Mouse (Mus musculus) forebrain, embryonic 14.5 days (tissue): ENCODE measurements around the gene Usb1. TPM values are rescaled to one million over a fixed set of nuclear protein-coding genes. Genes with fewer than 3 reads are reported as not detected.

ENCODE experiments used
- ATAC-seq: fragments of 200-750 bp; cut with Nextera tagmentation; 2 replicates; pipeline ENCODE4 v1.8.0; 2017; ENCODE audit warnings: mild to moderate bottlenecking, moderate library complexity
- DNase-seq: peaks from one replicate; pipeline ENCODE4 v3.0.0-alpha.2; 2015; ENCODE audit warnings: low spot score
- H3K27ac ChIP-seq: fragments of 300-500 bp; sonication (generic); 2 replicates; pipeline ENCODE4 v1.5.1; 2014; ENCODE audit warnings: low read depth, mild to moderate bottlenecking, control low read depth, low read length, moderate library complexity
- H3K27me3 ChIP-seq: fragments of 300-500 bp; sonication (generic); replicated peaks from 2 replicates; pipeline ENCODE4 v1.6.1; 2014; ENCODE audit warnings: low read length, control low read depth, mixed read lengths; ENCODE audit not compliant: control insufficient read depth, insufficient read depth
- H3K36me3 ChIP-seq: fragments of 300-500 bp; sonication (generic); 2 replicates; pipeline ENCODE4 v1.6.1; 2014; ENCODE audit warnings: low read length, control low read depth; ENCODE audit not compliant: control insufficient read depth, insufficient read depth
- H3K4me1 ChIP-seq: fragments of 300-500 bp; sonication (generic); 2 replicates; pipeline ENCODE4 v1.6.1; 2014; ENCODE audit warnings: antibody characterized with exemption, low read length, control low read depth; ENCODE audit not compliant: control insufficient read depth, insufficient read depth
- H3K4me2 ChIP-seq: fragments of 300-500 bp; sonication (generic); 2 replicates; pipeline ENCODE4 v1.6.1; 2014; ENCODE audit warnings: mild to moderate bottlenecking, control low read depth, low read length
- H3K4me3 ChIP-seq: fragments of 300-500 bp; sonication (generic); 2 replicates; pipeline ENCODE4 v1.5.1; 2014; ENCODE audit warnings: low read depth, low read length, control low read depth
- H3K9ac ChIP-seq: fragments of 300-500 bp; sonication (generic); 2 replicates; pipeline ENCODE4 v1.6.1; 2014; ENCODE audit warnings: mild to moderate bottlenecking, low read length, control low read depth, moderate library complexity
- H3K9me3 ChIP-seq: fragments of 300-500 bp; sonication (generic); replicated peaks from 2 replicates; pipeline ENCODE4 v1.6.1; 2016; ENCODE audit warnings: low read length, control low read depth, mixed read lengths; ENCODE audit not compliant: control insufficient read depth
- WGBS: fragments of 180-500 bp; shearing (Covaris S2); extraction: QIAGEN DNeasy Blood & Tissue Kit; methylation state at CpG from one replicate; pipeline ENCODE4 v1.1.7; 2014; 5-methylcytosine and 5-hydroxymethylcytosine counted together
- polyA plus RNA-seq: library from polyadenylated mRNA; unstranded; fragments of >200 nt; fragmentation: Nextera tagmentation; extraction: Ambion mirVana; gene quantifications from 2 replicates; pipeline ENCODE4 v1.2.1, GENCODE M21; 2014

Usb1 gene
- polyA plus RNA-seq, 1 experiment from 2014 or later, result 45.8 TPM

GRCm38 (mm10) chr8:95312836-95313235, 19.2 kb upstream of the Usb1 start:
- no peak for ATAC-seq
- H3K4me2 ChIP-seq, result no peak overlapping the region

GRCm38 (mm10) chr8:95313857-95314256, 18.2 kb upstream of the Usb1 start:
- no peak for DNase-seq
- H3K27me3 ChIP-seq, result no peaks in the 10 kb centered on the region
- no peak overlapping the region for H3K27ac ChIP-seq
- no peak for ATAC-seq
- H3K4me3 ChIP-seq, result no peak overlapping the region
- no peaks in the 10 kb centered on the region for H3K9me3 ChIP-seq
- 85% methylated on average over 6 of the region's 6 CpGs for WGBS
- no peak overlapping the region for H3K4me2 ChIP-seq
- no peak overlapping the region for H3K9ac ChIP-seq
- no peaks in the 10 kb centered on the region for H3K36me3 ChIP-seq
- peaks cover 4% of the 10 kb centered on the region; the same call in 1 of the 2 replicates for H3K4me1 ChIP-seq

More at GRCm38 (mm10) chr8:95312836-95313235, 19.2 kb upstream of the Usb1 start:
- H3K9ac ChIP-seq, result no peak overlapping the region
- H3K4me1 ChIP-seq, result peaks cover 4% of the 10 kb centered on the region; the same call in 1 of the 2 replicates
- no peaks in the 10 kb centered on the region for H3K27me3 ChIP-seq
- no peaks in the 10 kb centered on the region for H3K36me3 ChIP-seq
- no peak for DNase-seq
- H3K4me3 ChIP-seq, result no peak overlapping the region
- H3K27ac ChIP-seq, result no peak overlapping the region
- WGBS, result 66% methylated on average over 18 of the region's 18 CpGs
- H3K9me3 ChIP-seq, result no peaks in the 10 kb centered on the region

- H3K9ac ChIP-seq, result no peak overlapping the region
- WGBS, result 84% methylated on average over 2 of the region's 2 CpGs
- ATAC-seq (no peak), DNase-seq (no peak)
- peaks cover 4% of the 10 kb centered on the region; the same call in 1 of the 2 replicates for H3K4me1 ChIP-seq
- H3K4me2 ChIP-seq, result no peak overlapping the region
- no peak overlapping the region for H3K27ac ChIP-seq
- H3K27me3 ChIP-seq, result no peaks in the 10 kb centered on the region
- H3K9me3 ChIP-seq, result no peaks in the 10 kb centered on the region
- no peaks in the 10 kb centered on the region for H3K36me3 ChIP-seq
- H3K4me3 ChIP-seq, result no peak overlapping the region
Observed at GRCm38 (mm10) chr8:95314707-95315106, 17.4 kb upstream of the Usb1 start.

GRCm38 (mm10) chr8:95315350-95315749, 16.7 kb upstream of the Usb1 start:
- Histone ChIP-seq H3K4me3 (no peak overlapping the region), H3K4me2 (no peak overlapping the region), H3K27me3 (no peaks in the 10 kb centered on the region), H3K9ac (no peak overlapping the region), H3K36me3 (no peaks in the 10 kb centered on the region), H3K9me3 (no peaks in the 10 kb centered on the region), H3K27ac (no peak overlapping the region), H3K4me1 (peaks cover 4% of the 10 kb centered on the region; the same call in 1 of the 2 replicates)
- WGBS, result 83% methylated on average over 1 of the region's 1 CpGs
- ATAC-seq (no peak), DNase-seq (no peak)

GRCm38 (mm10) chr8:95320224-95321139, 11.6 kb upstream of the Usb1 start:
- H3K4me2 ChIP-seq, result peak overlapping the region; percentile 75
- ATAC-seq (peak; percentile 71), DNase-seq (peak; percentile 59)
- WGBS, result 2% methylated on average over 41 of the region's 41 CpGs
- H3K27me3 ChIP-seq, result no peaks in the 10 kb centered on the region
- H3K9ac ChIP-seq, result peak overlapping the region; percentile 61
- 0 out of 2 replicates have a peak, but pooled peaks cover 5% of the 10 kb centered on the region for H3K4me1 ChIP-seq
- peak overlapping the region; percentile 30 for H3K4me3 ChIP-seq
- no peak overlapping the region for H3K27ac ChIP-seq
- H3K9me3 ChIP-seq, result no peaks in the 10 kb centered on the region
- peaks cover 22% of the 10 kb centered on the region for H3K36me3 ChIP-seq

GRCm38 (mm10) chr8:95323201-95323600, 8.9 kb upstream of the Usb1 start:
- WGBS, result 91% methylated on average over 3 of the region's 3 CpGs
- no peak overlapping the region for H3K27ac ChIP-seq
- DNase-seq (no peak), ATAC-seq (no peak)
- no peaks in the 10 kb centered on the region for H3K9me3 ChIP-seq
- no peak overlapping the region for H3K9ac ChIP-seq
- no peak overlapping the region for H3K4me2 ChIP-seq
- H3K27me3 ChIP-seq, result no peaks in the 10 kb centered on the region
- 0 out of 2 replicates have a peak, but pooled peaks cover 5% of the 10 kb centered on the region for H3K4me1 ChIP-seq
- H3K4me3 ChIP-seq, result no peak overlapping the region
- peaks cover 49% of the 10 kb centered on the region for H3K36me3 ChIP-seq

- DNase-seq (no peak), ATAC-seq (no peak)
- no peak overlapping the region for H3K4me2 ChIP-seq
- no peaks in the 10 kb centered on the region for H3K9me3 ChIP-seq
- H3K4me3 ChIP-seq, result no peak overlapping the region
- WGBS, result 37% methylated on average over 5 of the region's 5 CpGs
- no peaks in the 10 kb centered on the region for H3K27me3 ChIP-seq
- H3K4me1 ChIP-seq, result 0 out of 2 replicates have a peak, but pooled peaks cover 5% of the 10 kb centered on the region
- H3K9ac ChIP-seq, result no peak overlapping the region
- no peak overlapping the region for H3K27ac ChIP-seq
- peaks cover 64% of the 10 kb centered on the region for H3K36me3 ChIP-seq
Observed at GRCm38 (mm10) chr8:95324646-95325045, 7.4 kb upstream of the Usb1 start.

GRCm38 (mm10) chr8:95326822-95327221, 5.3 kb upstream of the Usb1 start:
- Histone ChIP-seq H3K4me3 (no peak overlapping the region), H3K36me3 (peaks cover 64% of the 10 kb centered on the region), H3K9ac (no peak overlapping the region), H3K4me1 (peaks cover 10% of the 10 kb centered on the region), H3K27ac (no peak overlapping the region), H3K27me3 (no peaks in the 10 kb centered on the region), H3K9me3 (no peaks in the 10 kb centered on the region), H3K4me2 (no peak overlapping the region)
- no peak for ATAC-seq
- DNase-seq, result no peak
- WGBS, result 94% methylated on average over 5 of the region's 5 CpGs

- no peak for ATAC-seq
- H3K9ac ChIP-seq, result no peak overlapping the region
- no peak overlapping the region for H3K4me3 ChIP-seq
- H3K4me1 ChIP-seq, result peaks cover 10% of the 10 kb centered on the region
- no peaks in the 10 kb centered on the region for H3K27me3 ChIP-seq
- H3K36me3 ChIP-seq, result peaks cover 62% of the 10 kb centered on the region
- no peak for DNase-seq
- no peaks in the 10 kb centered on the region for H3K9me3 ChIP-seq
- no peak overlapping the region for H3K27ac ChIP-seq
- 91% methylated on average over 46 of the region's 46 CpGs for WGBS
- H3K4me2 ChIP-seq, result no peak overlapping the region
Observed at GRCm38 (mm10) chr8:95327866-95328465, 4.1 kb upstream of the Usb1 start.
